ENCODE assay signal across 23 mouse cellular contexts in genomic region chr1:61629857-61630256, GRCm38 (mm10). TPM values are rescaled to one million over a fixed set of nuclear protein-coding genes. Genes with fewer than 3 reads are reported as not detected.
A peak's percentile ranks its signal among the peaks of the same experiment; 100 is the strongest.
DNase-seq lines count a peak whose midpoint lies in the region; ATAC-seq lines count a peak whose summit lies in the region.
"Had no signal": no experiment of that assay in that cellular context is flagged by ENCODE, and none has a peak within 500 bp of the region (broad histone marks: within the 10 kb centered on the region; RNA-seq: fewer than 3 reads in every experiment).

No protein-coding gene starts in this region.

- peak; percentile 6 for DNase-seq in lung, postnatal 36 days
- no peak for DNase-seq in lung, adult 18-20 months
- peak; percentile 5 for DNase-seq in induced T-regulatory cell, adult 2 months (ENCODE audit: low read depth)
- DNase-seq in liver, embryonic 13.5 days = no peak
- no peak for DNase-seq in cerebellum, postnatal 4 days (ENCODE audit: low spot score in 2 of 2)
- DNase-seq: adrenal gland, adult 2 months; adrenal gland, postnatal 25 days; cerebellum, adult 18-20 months; cerebellum, adult 9-11 months; cerebellum, postnatal 36 days; embryo, embryonic 11 days; gastrocnemius, postnatal 36 days; heart, adult 18-20 months; heart, postnatal 14 days had no signal

- H3K27ac ChIP-seq in liver, embryonic 13.5 days = no peak overlapping the region
- H3K27ac ChIP-seq: embryonic facial prominence, embryonic 15.5 days; forebrain, embryonic 10.5 days; forebrain, embryonic 15.5 days; heart, embryonic 15.5 days; hindbrain, embryonic 13.5 days had no signal

- H3K27me3 ChIP-seq in liver, embryonic 13.5 days = no peaks in the 10 kb centered on the region
- H3K27me3 ChIP-seq: embryonic facial prominence, embryonic 15.5 days; forebrain, embryonic 15.5 days; heart, embryonic 15.5 days; hindbrain, embryonic 13.5 days had no signal

- H3K4me1 ChIP-seq in liver, embryonic 13.5 days (replicated peaks) = no peaks in the 10 kb centered on the region
- H3K4me1 ChIP-seq: embryonic facial prominence, embryonic 15.5 days; forebrain, embryonic 15.5 days; heart, embryonic 15.5 days; hindbrain, embryonic 13.5 days had no signal

- H3K4me2 ChIP-seq in liver, embryonic 13.5 days = no peak overlapping the region
- H3K4me2 ChIP-seq: embryonic facial prominence, embryonic 15.5 days; forebrain, embryonic 15.5 days; heart, embryonic 11.5 days; heart, embryonic 15.5 days; hindbrain, embryonic 13.5 days had no signal

- no peaks in the 10 kb centered on the region for H3K36me3 ChIP-seq in liver, embryonic 13.5 days
- H3K36me3 ChIP-seq: embryonic facial prominence, embryonic 15.5 days; forebrain, embryonic 10.5 days; forebrain, embryonic 15.5 days; heart, embryonic 15.5 days; hindbrain, embryonic 13.5 days had no signal

- H3K9me3 ChIP-seq in liver, embryonic 13.5 days (replicated peaks) = no peaks in the 10 kb centered on the region
- H3K9me3 ChIP-seq: embryonic facial prominence, embryonic 15.5 days; forebrain, embryonic 10.5 days; forebrain, embryonic 15.5 days; heart, embryonic 15.5 days; hindbrain, embryonic 13.5 days had no signal

- 17% methylated on average over 2 of the region's 2 CpGs for WGBS in liver, embryonic 13.5 days (ENCODE audit: insufficient replicate concordance)

- no peak overlapping the region for H3K9ac ChIP-seq in liver, embryonic 13.5 days
- H3K9ac ChIP-seq: embryonic facial prominence, embryonic 15.5 days; forebrain, embryonic 15.5 days; heart, embryonic 15.5 days; hindbrain, embryonic 13.5 days had no signal

- H3K4me3 ChIP-seq in liver, embryonic 13.5 days (replicated peaks) = no peak overlapping the region
- H3K4me3 ChIP-seq: embryonic facial prominence, embryonic 15.5 days; erythroblast, embryonic 14.5 days; forebrain, embryonic 10.5 days; forebrain, embryonic 15.5 days; heart, embryonic 15.5 days; hindbrain, embryonic 13.5 days had no signal

- ATAC-seq in liver, embryonic 13.5 days (ENCODE audit: low read depth) = 0 out of 2 replicates have a peak, but pooled peaks have one; percentile 12
- ATAC-seq in megakaryocyte-erythroid progenitor cell, adult 5-6 weeks (replicated peaks; ENCODE audit: low FRiP score, low TSS enrichment, poor library complexity, severe bottlenecking) = peak; percentile 41
- ATAC-seq in granulocyte monocyte progenitor cell, adult 5-6 weeks (replicated peaks; ENCODE audit: poor library complexity, severe bottlenecking) = no peak
- ATAC-seq: forebrain, embryonic 15.5 days had no signal

RNA-seq across cellular contexts. Expression of gene Pard3b, which starts 8.8 kb away (rescaled TPM):
- polyA plus RNA-seq in liver, embryonic 13.5 days (2015; fragmentation: Nextera tagmentation; extraction: Ambion mirVana) = 2.2 TPM in 2 replicates
- 2.0 and 3.2 TPM in 2 replicates for total RNA-seq in megakaryocyte-erythroid progenitor cell, adult 5-6 weeks (2014; fragmentation: Nextera tagmentation)
- total RNA-seq in megakaryocyte-erythroid progenitor cell, adult 5-6 weeks (2017) = 1.4 and 4.2 TPM in 2 replicates
- total RNA-seq in granulocyte monocyte progenitor cell, adult 5-6 weeks (2014; fragmentation: Nextera tagmentation) = 4.4 and 5.7 TPM in 2 replicates
- total RNA-seq in granulocyte monocyte progenitor cell, adult 5-6 weeks (2017) = 2.0 and 2.5 TPM in 2 replicates
- polyA plus RNA-seq: erythroblast, embryonic 14.5 days had no signal

Comparison
In these comparisons a context has a peak if more than half of its experiments do, and no peak if none do; other contexts are left out.
1. DNase-seq: peak in lung, postnatal 36 days (single experiment) and induced T-regulatory cell, adult 2 months (single experiment); none in lung, adult 18-20 months (0 of 2), liver, embryonic 13.5 days (single experiment) and cerebellum, postnatal 4 days (0 of 2).